Mouse (Mus musculus): ENCODE measurements at regions not wholly inside any gene's neighbourhood (a gene's known extent, or its start where the extent isn't known, plus 50 kb on each side); places are given as distances from the start of the nearest gene placed in this dataset.

DNA sequence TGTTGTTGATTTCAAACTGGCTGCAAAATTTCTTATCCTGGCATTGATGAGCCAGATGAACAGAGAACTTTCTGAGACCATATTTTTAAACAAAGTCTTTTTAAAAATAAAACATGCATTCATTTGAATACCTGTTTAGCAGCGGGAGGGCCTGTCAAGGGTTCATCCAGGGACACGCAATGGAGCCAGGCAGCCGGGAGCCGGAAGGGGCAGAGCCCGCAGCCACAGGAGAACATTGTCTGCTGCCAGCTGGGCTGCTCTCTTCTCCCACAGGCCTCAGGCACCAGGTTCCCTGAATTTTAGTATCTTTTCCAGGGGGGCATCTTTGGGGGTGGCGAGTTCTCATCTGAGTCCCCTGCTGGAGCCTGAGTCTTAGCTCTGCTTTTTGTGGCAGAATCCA lies 205.8 kb upstream of the Tprg start:
- TF ChIP-seq CTCF (IDR thresholded peaks at IDR 0.05; ENCODE audit: borderline replicate concordance, extremely low read depth, insufficient read depth, insufficient read length) (no peak), POLR2A (IDR thresholded peaks at IDR 0.05; ENCODE audit: borderline replicate concordance, extremely low read depth, insufficient read depth, insufficient read length, poor library complexity, severe bottlenecking) (no peak)
